Mouse (Mus musculus): Measurements from ENCODE around the gene Zdhhc20. TPM values are rescaled to one million over a fixed set of nuclear protein-coding genes. Genes with fewer than 3 reads are reported as not detected.
"Not testable (repeated sequence)": the region's sequence is repeated elsewhere in the genome, so short reads cannot be mapped to it uniquely, and the experiment has no call there.

Zdhhc20 gene
- polyA plus RNA-seq, 1 experiment from 2014 or later: 12.9 TPM

- WGBS (ENCODE audit: insufficient replicate concordance): 90% methylated on average over 2 of the region's 2 CpGs
- DNase-seq (no peak), ATAC-seq (no peak)
- H3K9ac ChIP-seq (replicated peaks): no peak overlapping the region
- no peak overlapping the region for H3K4me2 ChIP-seq (ENCODE audit: low read depth, low read length)
- no peak overlapping the region for H3K27ac ChIP-seq (ENCODE audit: low read depth)
- 0 out of 2 replicates have a peak, but pooled peaks cover 8% of the 10 kb centered on the region for H3K36me3 ChIP-seq (replicated peaks; ENCODE audit: insufficient read depth, low read length)
- no peaks in the 10 kb centered on the region for H3K27me3 ChIP-seq (ENCODE audit: insufficient read depth, low read length)
- TF ChIP-seq CTCF (IDR thresholded peaks at IDR 0.05; ENCODE audit: low read depth) (no peak), EP300 (IDR thresholded peaks at IDR 0.05; ENCODE audit: low read depth) (no peak)
- no peaks in the 10 kb centered on the region for H3K4me1 ChIP-seq (ENCODE audit: insufficient read depth)
- H3K9me3 ChIP-seq (ENCODE audit: low read length): no peaks in the 10 kb centered on the region
- no peak overlapping the region for H3K4me3 ChIP-seq (ENCODE audit: low read depth, low read length)
Observed at GRCm38 (mm10) chr14:57848646-57849045, 41.4 kb downstream of the Zdhhc20 start.

GRCm38 (mm10) chr14:57848061-57848460, 42.0 kb downstream of the Zdhhc20 start:
- not testable (repeated sequence) for H3K27me3 ChIP-seq (ENCODE audit: insufficient read depth, low read length); H3K36me3 ChIP-seq (replicated peaks; ENCODE audit: insufficient read depth, low read length); H3K9me3 ChIP-seq (ENCODE audit: low read length); H3K4me3 ChIP-seq (ENCODE audit: low read depth, low read length); H3K9ac ChIP-seq (replicated peaks); DNase-seq; H3K4me1 ChIP-seq (ENCODE audit: insufficient read depth); H3K4me2 ChIP-seq (ENCODE audit: low read depth, low read length); ATAC-seq; H3K27ac ChIP-seq (ENCODE audit: low read depth)
- WGBS (ENCODE audit: insufficient replicate concordance): 84% methylated on average over 5 of the region's 5 CpGs

GRCm38 (mm10) chr14:57844535-57844934, 45.5 kb downstream of the Zdhhc20 start:
- Histone ChIP-seq H3K27me3 (ENCODE audit: insufficient read depth, low read length) (no peaks in the 10 kb centered on the region), H3K36me3 (replicated peaks; ENCODE audit: insufficient read depth, low read length) (peaks cover 14% of the 10 kb centered on the region), H3K9me3 (ENCODE audit: low read length) (no peaks in the 10 kb centered on the region), H3K9ac (replicated peaks) (no peak overlapping the region), H3K4me1 (ENCODE audit: insufficient read depth) (no peaks in the 10 kb centered on the region), H3K4me2 (ENCODE audit: low read depth, low read length) (no peak overlapping the region), H3K27ac (ENCODE audit: low read depth) (no peak overlapping the region), H3K4me3 (ENCODE audit: low read depth, low read length) (no peak overlapping the region)
- no peak for TF ChIP-seq CTCF (IDR thresholded peaks at IDR 0.05; ENCODE audit: low read depth)
- no peak for TF ChIP-seq EP300 (IDR thresholded peaks at IDR 0.05; ENCODE audit: low read depth)
- DNase-seq (no peak), ATAC-seq (no peak)
- 80% methylated on average over 3 of the region's 3 CpGs for WGBS (ENCODE audit: insufficient replicate concordance)

- H3K27me3 ChIP-seq (ENCODE audit: insufficient read depth, low read length): no peaks in the 10 kb centered on the region
- ATAC-seq (peak; percentile 81), DNase-seq (no peak)
- peak; percentile 81 for TF ChIP-seq EP300 (IDR thresholded peaks at IDR 0.05; ENCODE audit: low read depth)
- TF ChIP-seq CTCF (IDR thresholded peaks at IDR 0.05; ENCODE audit: low read depth): no peak
- H3K4me2 ChIP-seq (ENCODE audit: low read depth, low read length): no peak overlapping the region
- H3K4me1 ChIP-seq (ENCODE audit: insufficient read depth): no peaks in the 10 kb centered on the region
- peaks cover 23% of the 10 kb centered on the region for H3K36me3 ChIP-seq (replicated peaks; ENCODE audit: insufficient read depth, low read length)
- H3K27ac ChIP-seq (ENCODE audit: low read depth): no peak overlapping the region
- H3K9ac ChIP-seq (replicated peaks): no peak overlapping the region
- 51% methylated on average over 10 of the region's 10 CpGs for WGBS (ENCODE audit: insufficient replicate concordance)
- no peaks in the 10 kb centered on the region for H3K9me3 ChIP-seq (ENCODE audit: low read length)
- H3K4me3 ChIP-seq (ENCODE audit: low read depth, low read length): no peak overlapping the region
Observed at GRCm38 (mm10) chr14:57835157-57835556, 54.9 kb downstream of the Zdhhc20 start.

GRCm38 (mm10) chr14:57833526-57833925, 56.5 kb downstream of the Zdhhc20 start:
- H3K4me2 ChIP-seq (ENCODE audit: low read depth, low read length): no peak overlapping the region
- H3K36me3 ChIP-seq (replicated peaks; ENCODE audit: insufficient read depth, low read length): peaks cover 18% of the 10 kb centered on the region
- H3K9ac ChIP-seq (replicated peaks): no peak overlapping the region
- no peak overlapping the region for H3K27ac ChIP-seq (ENCODE audit: low read depth)
- WGBS (ENCODE audit: insufficient replicate concordance): 94% methylated on average over 2 of the region's 2 CpGs
- TF ChIP-seq CTCF (IDR thresholded peaks at IDR 0.05; ENCODE audit: low read depth) (no peak), EP300 (IDR thresholded peaks at IDR 0.05; ENCODE audit: low read depth) (no peak)
- DNase-seq: no peak
- no peaks in the 10 kb centered on the region for H3K9me3 ChIP-seq (ENCODE audit: low read length)
- ATAC-seq: no peak
- H3K27me3 ChIP-seq (ENCODE audit: insufficient read depth, low read length): no peaks in the 10 kb centered on the region
- H3K4me3 ChIP-seq (ENCODE audit: low read depth, low read length): no peak overlapping the region
- H3K4me1 ChIP-seq (ENCODE audit: insufficient read depth): no peaks in the 10 kb centered on the region

- peaks cover 5% of the 10 kb centered on the region; the same call in 1 of the 2 replicates for H3K36me3 ChIP-seq (replicated peaks; ENCODE audit: insufficient read depth, low read length)
- no peak for ATAC-seq
- H3K4me3 ChIP-seq (ENCODE audit: low read depth, low read length): peak overlapping the region; percentile 76
- H3K4me1 ChIP-seq (ENCODE audit: insufficient read depth): peaks cover 11% of the 10 kb centered on the region
- H3K9me3 ChIP-seq (ENCODE audit: low read length): no peaks in the 10 kb centered on the region
- no peaks in the 10 kb centered on the region for H3K27me3 ChIP-seq (ENCODE audit: insufficient read depth, low read length)
- 0 out of 2 replicates have a peak overlapping the region, but pooled peaks have one; percentile 96 for H3K27ac ChIP-seq (ENCODE audit: low read depth)
- peak overlapping the region; percentile 92 for H3K9ac ChIP-seq (replicated peaks)
- H3K4me2 ChIP-seq (ENCODE audit: low read depth, low read length): peak overlapping the region; percentile 76
- TF ChIP-seq EP300 (IDR thresholded peaks at IDR 0.05; ENCODE audit: low read depth) (no peak), CTCF (IDR thresholded peaks at IDR 0.05; ENCODE audit: low read depth) (peak; percentile 40; the same call in 1 of the 2 replicates)
- WGBS (ENCODE audit: insufficient replicate concordance): 39% methylated on average over 1 of the region's 1 CpGs
- no peak for DNase-seq
Observed at GRCm38 (mm10) chr14:57827284-57827683, 62.8 kb downstream of the Zdhhc20 start.

All from liver, postnatal 0 days (tissue).